Mouse (Mus musculus): ENCODE results near the gene Bhlha15. TPM values are rescaled to one million over a fixed set of nuclear protein-coding genes. Genes with fewer than 3 reads are reported as not detected.

Gene Bhlha15
- polyA plus RNA-seq, 1 experiment from 2014 or later, result 0.15 TPM

DNA sequence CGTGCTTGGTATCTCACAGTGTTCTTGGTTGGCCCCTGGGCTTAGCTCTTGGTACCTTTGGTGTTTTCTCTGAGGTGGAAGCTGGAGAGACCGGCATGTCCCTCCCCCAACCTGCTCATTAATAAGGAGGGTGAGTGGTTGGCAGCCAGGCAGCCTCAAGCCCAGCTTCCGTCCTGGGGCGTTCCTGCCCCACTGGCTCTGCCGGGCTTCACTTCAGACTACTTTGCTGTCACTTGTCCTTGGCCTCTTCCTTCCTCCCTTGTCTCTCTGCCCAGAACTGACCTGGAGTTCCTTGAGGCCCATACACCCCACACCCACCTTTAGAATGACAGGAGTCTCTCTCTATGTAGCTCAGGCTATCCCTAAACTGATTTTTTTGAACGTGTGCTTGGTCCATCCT, 2.6 kb downstream of the Bhlha15 start:
- Histone ChIP-seq H3K9ac (replicated peaks) (no peak overlapping the region), H3K4me2 (no peak overlapping the region), H3K4me1 (peaks cover 13% of the 10 kb centered on the region), H3K36me3 (peaks cover 9% of the 10 kb centered on the region), H3K27me3 (replicated peaks) (no peaks in the 10 kb centered on the region), H3K27ac (replicated peaks) (no peak overlapping the region), H3K4me3 (replicated peaks) (no peak overlapping the region), H3K9me3 (replicated peaks) (no peaks in the 10 kb centered on the region)
- ATAC-seq (ENCODE audit: low FRiP score), result no peak
- WGBS, result 86% methylated on average over 6 of the region's 6 CpGs

GRCm38 (mm10) chr5:144194416-144194815, 4.3 kb downstream of the Bhlha15 start:
- H3K9ac ChIP-seq (replicated peaks), result no peak overlapping the region
- no peak overlapping the region for H3K4me2 ChIP-seq
- H3K27ac ChIP-seq (replicated peaks), result no peak overlapping the region
- peaks cover 17% of the 10 kb centered on the region for H3K36me3 ChIP-seq
- peaks cover 13% of the 10 kb centered on the region for H3K4me1 ChIP-seq
- WGBS, result 72% methylated on average over 7 of the region's 7 CpGs
- no peak for ATAC-seq (ENCODE audit: low FRiP score)
- H3K9me3 ChIP-seq (replicated peaks), result no peaks in the 10 kb centered on the region
- H3K27me3 ChIP-seq (replicated peaks), result no peaks in the 10 kb centered on the region
- H3K4me3 ChIP-seq (replicated peaks), result no peak overlapping the region

DNA sequence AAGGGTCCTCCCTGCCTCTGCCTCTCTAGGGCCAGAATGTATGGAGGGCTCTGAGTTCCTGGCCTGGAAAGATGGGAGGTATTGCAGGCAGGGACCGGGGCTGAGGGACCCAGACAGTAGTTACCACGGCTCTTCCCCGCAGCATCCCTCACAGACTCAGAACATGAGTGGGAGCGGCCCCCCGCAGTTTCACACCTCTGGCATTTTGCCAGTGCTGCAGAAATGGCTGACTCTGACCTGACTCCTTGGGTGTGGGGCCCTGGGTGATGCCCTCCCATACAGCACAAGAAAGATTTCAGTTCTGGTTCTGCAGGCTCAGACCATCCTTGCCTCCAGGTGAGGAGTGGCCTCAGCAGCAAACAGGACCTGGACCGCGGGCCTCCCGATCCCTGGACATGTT, 5.5 kb downstream of the Bhlha15 start:
- ATAC-seq (ENCODE audit: low FRiP score), result no peak
- no peak overlapping the region for H3K27ac ChIP-seq (replicated peaks)
- H3K9ac ChIP-seq (replicated peaks), result no peak overlapping the region
- 84% methylated on average over 8 of the region's 8 CpGs for WGBS
- H3K4me1 ChIP-seq, result peaks cover 5% of the 10 kb centered on the region; the same call in 1 of the 2 replicates
- H3K9me3 ChIP-seq (replicated peaks), result no peaks in the 10 kb centered on the region
- peaks cover 28% of the 10 kb centered on the region for H3K36me3 ChIP-seq
- no peak overlapping the region for H3K4me3 ChIP-seq (replicated peaks)
- H3K27me3 ChIP-seq (replicated peaks), result no peaks in the 10 kb centered on the region
- H3K4me2 ChIP-seq, result no peak overlapping the region

DNA sequence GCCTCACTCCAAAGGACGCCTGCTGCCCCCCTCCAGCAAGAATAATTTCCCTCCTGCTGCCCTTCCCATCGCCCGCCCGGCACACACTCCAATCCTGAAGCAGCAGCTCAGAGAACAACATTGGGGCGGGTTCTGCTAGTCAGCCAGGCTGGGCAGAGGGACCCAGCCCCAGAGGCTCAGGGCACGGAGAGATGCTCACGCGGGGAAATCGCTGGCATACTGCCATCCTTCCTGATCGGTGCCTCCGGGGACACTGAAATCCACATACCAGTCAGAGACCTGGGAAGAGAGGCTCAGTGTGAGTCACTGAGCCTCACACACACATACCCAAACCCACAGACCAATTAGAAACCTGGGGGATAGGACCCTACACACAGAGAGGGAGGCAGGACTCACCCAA, 10.5 kb downstream of the Bhlha15 start:
- Histone ChIP-seq H3K9ac (replicated peaks) (no peak overlapping the region), H3K27ac (replicated peaks) (no peak overlapping the region), H3K9me3 (replicated peaks) (no peaks in the 10 kb centered on the region), H3K4me2 (no peak overlapping the region), H3K36me3 (peaks cover 73% of the 10 kb centered on the region), H3K4me1 (no peaks in the 10 kb centered on the region), H3K4me3 (replicated peaks) (no peak overlapping the region), H3K27me3 (replicated peaks) (no peaks in the 10 kb centered on the region)
- ATAC-seq (ENCODE audit: low FRiP score), result no peak
- 74% methylated on average over 11 of the region's 11 CpGs for WGBS

DNA sequence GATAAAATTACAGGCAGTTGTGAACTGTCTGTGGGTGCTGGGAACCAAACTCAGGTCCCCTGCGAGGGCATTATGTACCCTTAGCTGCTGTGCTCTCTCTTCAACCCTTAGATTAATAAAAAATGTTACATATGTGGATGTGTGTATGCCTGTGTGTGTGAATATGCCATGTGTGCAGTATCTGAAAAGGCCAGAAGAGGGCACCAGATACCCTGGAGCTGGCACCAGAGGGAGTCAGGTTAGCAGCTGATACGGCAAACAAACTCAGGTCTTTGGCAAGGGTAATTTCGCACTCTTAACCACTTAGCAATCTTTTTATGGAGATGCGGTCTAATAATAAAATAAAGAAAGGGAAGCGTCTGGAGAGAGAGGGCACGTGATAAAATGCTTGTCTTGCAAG, 12.3 kb downstream of the Bhlha15 start:
- Histone ChIP-seq H3K27ac (replicated peaks) (no peak overlapping the region), H3K27me3 (replicated peaks) (no peaks in the 10 kb centered on the region), H3K4me3 (replicated peaks) (no peak overlapping the region), H3K36me3 (peaks cover 86% of the 10 kb centered on the region), H3K9ac (replicated peaks) (no peak overlapping the region), H3K9me3 (replicated peaks) (no peaks in the 10 kb centered on the region), H3K4me1 (no peaks in the 10 kb centered on the region), H3K4me2 (no peak overlapping the region)
- no peak for ATAC-seq (ENCODE audit: low FRiP score)
- WGBS, result 93% methylated on average over 6 of the region's 6 CpGs

DNA sequence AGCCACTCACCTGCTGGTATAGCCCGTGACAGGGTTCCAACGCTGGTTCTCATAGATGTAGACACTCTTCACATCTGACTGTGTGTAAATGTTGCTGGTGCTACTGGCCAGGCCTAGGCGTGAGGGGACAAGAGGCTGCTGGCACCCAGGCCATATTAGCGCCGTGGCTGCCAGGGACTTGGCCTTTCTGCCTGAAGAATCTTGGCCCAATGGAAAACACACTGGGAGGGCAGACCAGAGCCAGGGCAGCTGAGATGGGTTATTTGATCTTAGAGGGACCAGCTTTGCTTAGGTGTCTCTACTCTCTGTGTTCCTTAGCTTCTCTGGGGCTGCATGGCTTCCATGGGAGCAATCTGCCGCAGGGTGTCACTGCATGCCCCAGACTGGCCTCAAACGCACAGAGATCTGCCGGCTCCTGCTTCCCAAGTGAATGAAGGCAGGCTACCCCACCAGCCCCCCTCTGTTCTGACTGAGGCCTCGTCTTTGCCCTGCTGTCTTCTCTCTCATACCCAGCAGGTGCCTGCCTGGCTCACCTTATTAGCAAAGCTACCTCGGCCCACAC, 13.4 kb downstream of the Bhlha15 start:
- H3K4me3 ChIP-seq (replicated peaks), result no peak overlapping the region
- peaks cover 88% of the 10 kb centered on the region for H3K36me3 ChIP-seq
- 93% methylated on average over 10 of the region's 10 CpGs for WGBS
- no peak for ATAC-seq (ENCODE audit: low FRiP score)
- H3K9ac ChIP-seq (replicated peaks), result no peak overlapping the region
- no peaks in the 10 kb centered on the region for H3K9me3 ChIP-seq (replicated peaks)
- no peaks in the 10 kb centered on the region for H3K27me3 ChIP-seq (replicated peaks)
- no peak overlapping the region for H3K27ac ChIP-seq (replicated peaks)
- H3K4me1 ChIP-seq, result no peaks in the 10 kb centered on the region
- no peak overlapping the region for H3K4me2 ChIP-seq

DNA sequence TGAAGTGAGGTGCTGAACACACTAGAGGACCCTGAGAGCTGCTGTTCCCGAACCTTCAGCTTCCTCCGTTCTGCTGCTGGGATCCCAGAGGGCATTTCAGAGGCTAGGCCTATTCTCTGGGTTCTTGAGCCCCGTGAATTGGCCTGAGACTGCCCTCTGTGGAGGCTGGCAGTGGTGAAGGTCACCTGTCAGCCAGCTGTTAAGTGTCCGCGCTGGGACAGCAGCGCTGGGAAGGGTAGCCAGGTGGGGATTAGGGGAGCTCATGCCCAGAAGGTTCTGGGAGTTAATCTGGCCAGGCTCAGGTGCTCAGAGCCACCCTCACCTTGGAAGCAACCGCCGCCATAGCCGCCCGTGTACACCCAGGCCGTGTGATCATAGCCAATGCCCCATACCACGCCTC, 14.2 kb downstream of the Bhlha15 start:
- no peaks in the 10 kb centered on the region for H3K27me3 ChIP-seq (replicated peaks)
- H3K4me1 ChIP-seq, result no peaks in the 10 kb centered on the region
- no peak for ATAC-seq (ENCODE audit: low FRiP score)
- WGBS, result 93% methylated on average over 12 of the region's 12 CpGs
- no peak overlapping the region for H3K9ac ChIP-seq (replicated peaks)
- no peak overlapping the region for H3K27ac ChIP-seq (replicated peaks)
- no peaks in the 10 kb centered on the region for H3K9me3 ChIP-seq (replicated peaks)
- no peak overlapping the region for H3K4me2 ChIP-seq
- peaks cover 88% of the 10 kb centered on the region for H3K36me3 ChIP-seq
- no peak overlapping the region for H3K4me3 ChIP-seq (replicated peaks)

- Histone ChIP-seq H3K9me3 (replicated peaks) (no peaks in the 10 kb centered on the region), H3K4me2 (no peak overlapping the region), H3K27ac (replicated peaks) (no peak overlapping the region), H3K4me1 (no peaks in the 10 kb centered on the region), H3K9ac (replicated peaks) (no peak overlapping the region), H3K27me3 (replicated peaks) (no peaks in the 10 kb centered on the region), H3K4me3 (replicated peaks) (no peak overlapping the region), H3K36me3 (peaks cover 90% of the 10 kb centered on the region)
- no peak for ATAC-seq (ENCODE audit: low FRiP score)
- WGBS, result 82% methylated on average over 10 of the region's 10 CpGs
These were observed 14.8 kb downstream of the Bhlha15 start for GRCm38 (mm10) chr5:144204911-144205310.

- Histone ChIP-seq H3K4me3 (replicated peaks) (no peak overlapping the region), H3K4me1 (no peaks in the 10 kb centered on the region), H3K9me3 (replicated peaks) (no peaks in the 10 kb centered on the region), H3K9ac (replicated peaks) (no peak overlapping the region), H3K4me2 (no peak overlapping the region), H3K27ac (replicated peaks) (no peak overlapping the region), H3K36me3 (peaks cover 91% of the 10 kb centered on the region), H3K27me3 (replicated peaks) (no peaks in the 10 kb centered on the region)
- WGBS, result 96% methylated on average over 15 of the region's 15 CpGs
- no peak for ATAC-seq (ENCODE audit: low FRiP score)
These were observed 16.0 kb downstream of the Bhlha15 start for GRCm38 (mm10) chr5:144206069-144206468.

DNA sequence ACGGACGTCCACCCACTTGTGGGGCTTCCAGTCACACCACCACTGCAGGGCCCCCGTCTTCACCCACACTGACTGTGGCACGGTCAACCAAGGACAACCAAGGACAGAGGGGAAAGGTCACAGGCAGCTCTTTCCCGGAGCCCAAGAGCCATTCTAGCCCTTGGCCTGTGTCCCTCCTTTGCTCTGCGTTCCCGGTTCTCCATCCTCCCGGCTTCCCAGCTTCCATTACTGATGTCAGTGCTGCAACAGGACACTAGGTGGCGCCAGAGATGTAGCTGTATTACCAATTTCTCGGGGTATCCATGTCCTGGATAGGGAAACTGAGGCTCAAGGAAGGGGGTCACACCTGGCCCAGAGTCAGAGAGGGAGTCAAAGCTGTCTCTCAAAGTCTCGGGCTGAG, 17.4 kb downstream of the Bhlha15 start:
- H3K4me3 ChIP-seq (replicated peaks), result no peak overlapping the region
- ATAC-seq (ENCODE audit: low FRiP score), result no peak
- H3K4me2 ChIP-seq, result no peak overlapping the region
- WGBS, result 46% methylated on average over 11 of the region's 11 CpGs
- H3K4me1 ChIP-seq, result no peaks in the 10 kb centered on the region
- H3K27ac ChIP-seq (replicated peaks), result no peak overlapping the region
- H3K9me3 ChIP-seq (replicated peaks), result no peaks in the 10 kb centered on the region
- H3K9ac ChIP-seq (replicated peaks), result no peak overlapping the region
- H3K36me3 ChIP-seq, result peaks cover 89% of the 10 kb centered on the region
- H3K27me3 ChIP-seq (replicated peaks), result no peaks in the 10 kb centered on the region

- no peak for ATAC-seq (ENCODE audit: low FRiP score)
- 33% methylated on average over 7 of the region's 7 CpGs for WGBS
These were observed 24.4 kb downstream of the Bhlha15 start for GRCm38 (mm10) chr5:144214453-144214852.

DNA sequence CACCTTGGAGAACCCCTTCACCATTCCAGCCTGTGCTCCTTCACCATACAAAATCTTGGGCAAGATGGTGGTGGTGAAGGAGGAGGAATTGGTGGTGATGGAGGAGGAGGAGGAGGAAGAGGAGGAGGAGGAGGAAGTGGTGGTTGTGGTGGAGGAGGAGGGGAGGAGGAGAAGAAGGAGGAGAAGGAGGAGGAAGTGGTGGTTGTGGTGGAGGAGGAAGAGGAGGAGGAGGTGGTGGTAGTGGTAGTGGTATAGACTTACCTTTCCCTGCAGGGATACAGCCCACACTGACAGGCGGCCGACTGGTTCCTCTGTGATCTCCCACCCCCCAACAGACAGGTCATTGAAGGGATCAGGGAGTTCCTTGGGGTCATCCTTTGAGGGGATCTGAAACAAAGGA, 25.9 kb downstream of the Bhlha15 start:
- H3K9ac ChIP-seq (replicated peaks), result no peak overlapping the region
- no peak for ATAC-seq (ENCODE audit: low FRiP score)
- 91% methylated on average over 2 of the region's 2 CpGs for WGBS
- no peak overlapping the region for H3K27ac ChIP-seq (replicated peaks)
- no peaks in the 10 kb centered on the region for H3K27me3 ChIP-seq (replicated peaks)
- H3K4me1 ChIP-seq, result peaks cover 9% of the 10 kb centered on the region; the same call in 1 of the 2 replicates
- H3K36me3 ChIP-seq, result peaks cover 55% of the 10 kb centered on the region
- H3K9me3 ChIP-seq (replicated peaks), result no peaks in the 10 kb centered on the region
- H3K4me2 ChIP-seq, result no peak overlapping the region
- H3K4me3 ChIP-seq (replicated peaks), result no peak overlapping the region

More at GRCm38 (mm10) chr5:144214453-144214852, 24.4 kb downstream of the Bhlha15 start:
- Histone ChIP-seq H3K4me1 (0 out of 2 replicates have a peak, but pooled peaks cover 3% of the 10 kb centered on the region), H3K4me3 (replicated peaks) (no peak overlapping the region), H3K4me2 (no peak overlapping the region), H3K9ac (replicated peaks) (no peak overlapping the region), H3K27ac (replicated peaks) (no peak overlapping the region), H3K27me3 (replicated peaks) (no peaks in the 10 kb centered on the region), H3K9me3 (replicated peaks) (no peaks in the 10 kb centered on the region), H3K36me3 (peaks cover 70% of the 10 kb centered on the region)

GRCm38 (mm10) chr5:144218061-144218460, 28.0 kb downstream of the Bhlha15 start:
- H3K9me3 ChIP-seq (replicated peaks), result no peaks in the 10 kb centered on the region
- H3K36me3 ChIP-seq, result peaks cover 40% of the 10 kb centered on the region
- H3K4me3 ChIP-seq (replicated peaks), result no peak overlapping the region
- no peaks in the 10 kb centered on the region for H3K27me3 ChIP-seq (replicated peaks)
- H3K4me2 ChIP-seq, result no peak overlapping the region
- no peak overlapping the region for H3K27ac ChIP-seq (replicated peaks)
- ATAC-seq (ENCODE audit: low FRiP score), result no peak
- H3K4me1 ChIP-seq, result peaks cover 29% of the 10 kb centered on the region
- WGBS, result 95% methylated on average over 7 of the region's 7 CpGs
- H3K9ac ChIP-seq (replicated peaks), result no peak overlapping the region

All from neural tube, embryonic 15.5 days (tissue).